Mouse (Mus musculus) heart, adult 2 months (tissue): ENCODE data around the gene Kat2a. TPM values are rescaled to one million over a fixed set of nuclear protein-coding genes. Genes with fewer than 3 reads are reported as not detected.
A peak's percentile ranks its signal among the peaks of the same experiment; 100 is the strongest.

Experiments used
- DNase-seq, 2 experiments: peaks; one replicate each; pipeline ENCODE4 v3.0.0; 2021
- H3K27ac ChIP-seq: fragments of 200-600 bp; 2 replicates; pipeline ENCODE4 v1.8.1; 2022
- H3K27me3 ChIP-seq: fragments of 200-500 bp; 2 replicates; pipeline ENCODE4 v1.6.1; 2012; ENCODE audit warnings: mild to moderate bottlenecking, low read length, inconsistent platforms, mixed read lengths; ENCODE audit not compliant: control insufficient read depth, insufficient read depth
- H3K36me3 ChIP-seq: fragments of 200-500 bp; 2 replicates; pipeline ENCODE4 v1.6.1; 2012; ENCODE audit warnings: low read length, inconsistent platforms; ENCODE audit not compliant: control insufficient read depth, insufficient read depth
- H3K4me1 ChIP-seq: fragments of 200-500 bp; 2 replicates; pipeline ENCODE4 v1.6.1; 2011; ENCODE audit warnings: low read length; ENCODE audit not compliant: control insufficient read depth, insufficient read depth
- H3K4me3 ChIP-seq: fragments of 200-600 bp; 2 replicates; pipeline ENCODE4 v1.8.1; 2022
- H3K79me2 ChIP-seq: fragments of 200-500 bp; replicated peaks from 2 replicates; pipeline ENCODE4 v1.6.1; 2012; ENCODE audit warnings: mild to moderate bottlenecking, inconsistent platforms, low read length, moderate library complexity, mixed read lengths; ENCODE audit not compliant: control insufficient read depth, insufficient read depth
- H3K9ac ChIP-seq: fragments of 200-500 bp; 2 replicates; pipeline ENCODE4 v1.6.1; 2012; ENCODE audit warnings: low read depth, mild to moderate bottlenecking, control low read depth, inconsistent platforms, low read length, mixed read lengths
- CTCF ChIP-seq: fragments of 200-600 bp; IDR thresholded peaks from 2 replicates; pipeline ENCODE4 v1.8.1; 2022; ENCODE audit warnings: antibody characterized with exemption, mild to moderate bottlenecking, moderate library complexity
- EP300 ChIP-seq: fragments of 200-500 bp; IDR thresholded peaks from 2 replicates; pipeline ENCODE4 v1.6.1; 2011; ENCODE audit warnings: low read depth, low read length, control low read depth; ENCODE audit not compliant: insufficient read depth
- POLR2A ChIP-seq: fragments of 200-500 bp; IDR thresholded peaks from 2 replicates; pipeline ENCODE4 v1.6.1; 2011; ENCODE audit warnings: mild to moderate bottlenecking, low read depth, low read length, control low read depth; ENCODE audit not compliant: insufficient read depth
- WGBS: fragments of 180-500 bp; shearing (Covaris S2); methylation state at CpG from one replicate; pipeline ENCODE4 v1.1.7; 2018; 5-methylcytosine and 5-hydroxymethylcytosine counted together
- intact Hi-C: fragments of 180-260 bp; cut with DNase I; formaldehyde crosslinking; loops from one replicate; pipeline ENCODE4 v1.15.1; 2025
- polyA plus RNA-seq: library from polyadenylated mRNA; depleted of rRNA; stranded (reverse); fragments of >200 nt; gene quantifications from 2 replicates; pipeline ENCODE4 v1.2.3, GENCODE M21; 2012
- total RNA-seq, 2 experiments: library from RNA; stranded (reverse); gene quantifications; 2 replicates each; pipeline ENCODE4 v1.2.3; 2021

Kat2a gene
- total and polyA plus RNA-seq, 3 experiments, result 13.1 to 18.9 (median 14.0) TPM

- intact Hi-C loops, result loop anchor here (1.0 to 10.0 kb wide), 3 partner anchors 47 to 461 kb away; partner anchors contain the start of genes Ccr10, Cntnap1 and Plekhh3
- Histone ChIP-seq H3K4me3 (peak within 1 kb of the TSS; percentile 53), H3K27me3 (no peaks in the 10 kb centered on the region), H3K79me2 (no peaks in the 10 kb centered on the region), H3K4me1 (peaks cover 11% of the 10 kb centered on the region), H3K9ac (peak within 1 kb of the TSS; percentile 63), H3K36me3 (peaks cover 1% of the 10 kb centered on the region; the same call in 1 of the 2 replicates), H3K27ac (peak within 1 kb of the TSS; percentile 89)
- no peak for TF ChIP-seq CTCF
- peak; percentile 83 for TF ChIP-seq POLR2A
- TF ChIP-seq EP300, result 0 out of 2 replicates have a peak, but pooled peaks have one; percentile 10
- WGBS, result 15% methylated on average over 38 of the region's 38 CpGs
- DNase-seq, result peak; percentile 85 to 88
Measured at GRCm38 (mm10) chr11:100713735-100714533, 1.7 kb upstream of the Kat2a start, which contains the start of gene Hspb9. Gene Hspb9, plus strand, starts transcription at chr11:100713850.

- peak overlapping the region; percentile 63 for H3K9ac ChIP-seq
Measured at GRCm38 (mm10) chr11:100713174-100713573, 909 bp upstream of the Kat2a start.

GRCm38 (mm10) chr11:100710977-100711376, 1.3 kb downstream of the Kat2a start:
- no peaks in the 10 kb centered on the region for H3K36me3 ChIP-seq
- H3K9ac ChIP-seq, result no peak overlapping the region
- WGBS, result 84% methylated on average over 4 of the region's 4 CpGs
- H3K27ac ChIP-seq, result no peak overlapping the region
- no peaks in the 10 kb centered on the region for H3K79me2 ChIP-seq
- no peaks in the 10 kb centered on the region for H3K27me3 ChIP-seq
- no peak for DNase-seq
- TF ChIP-seq EP300 (no peak), POLR2A (no peak)
- intact Hi-C loops, result loop anchor here (10.0 kb wide), 1 partner anchor 464 kb away; the partner anchor contains the start of genes Ccr10, Cntnap1 and Plekhh3
- peaks cover 7% of the 10 kb centered on the region for H3K4me1 ChIP-seq
- no peak overlapping the region for H3K4me3 ChIP-seq

More at GRCm38 (mm10) chr11:100713174-100713573, 909 bp upstream of the Kat2a start:
- H3K79me2 ChIP-seq, result no peaks in the 10 kb centered on the region
- intact Hi-C loops, result loop anchor here (10.0 kb wide), 1 partner anchor 462 kb away; the partner anchor contains the start of genes Ccr10, Cntnap1 and Plekhh3
- peaks cover 7% of the 10 kb centered on the region for H3K4me1 ChIP-seq
- DNase-seq, result no peak
- no peak for TF ChIP-seq POLR2A
- TF ChIP-seq CTCF, result no peak
- TF ChIP-seq EP300, result no peak
- H3K4me3 ChIP-seq, result peak overlapping the region; percentile 53
- H3K36me3 ChIP-seq, result no peaks in the 10 kb centered on the region
- no peaks in the 10 kb centered on the region for H3K27me3 ChIP-seq
- peak overlapping the region; percentile 89 for H3K27ac ChIP-seq
- 75% methylated on average over 4 of the region's 4 CpGs for WGBS

GRCm38 (mm10) chr11:100710528-100710927, 1.7 kb downstream of the Kat2a start:
- intact Hi-C loops, result loop anchor here (10.0 kb wide), 1 partner anchor 464 kb away; the partner anchor contains the start of genes Ccr10, Cntnap1 and Plekhh3
- no peak overlapping the region for H3K9ac ChIP-seq
- H3K4me1 ChIP-seq, result peaks cover 7% of the 10 kb centered on the region
- no peaks in the 10 kb centered on the region for H3K36me3 ChIP-seq
- H3K4me3 ChIP-seq, result no peak overlapping the region
- no peak overlapping the region for H3K27ac ChIP-seq
- no peaks in the 10 kb centered on the region for H3K79me2 ChIP-seq
- no peak for TF ChIP-seq CTCF
- no peak for TF ChIP-seq EP300
- no peak for TF ChIP-seq POLR2A
- 94% methylated on average over 15 of the region's 15 CpGs for WGBS
- H3K27me3 ChIP-seq, result no peaks in the 10 kb centered on the region
- no peak for DNase-seq

- Histone ChIP-seq H3K36me3 (no peaks in the 10 kb centered on the region), H3K4me1 (peaks cover 6% of the 10 kb centered on the region), H3K27me3 (no peaks in the 10 kb centered on the region), H3K4me3 (no peak overlapping the region), H3K79me2 (no peaks in the 10 kb centered on the region), H3K9ac (no peak overlapping the region), H3K27ac (no peak overlapping the region)
- no peak for DNase-seq
- TF ChIP-seq EP300, result no peak
- TF ChIP-seq CTCF, result no peak
- TF ChIP-seq POLR2A, result no peak
- 93% methylated on average over 9 of the region's 9 CpGs for WGBS
- intact Hi-C loops, result no loop called here
Measured at GRCm38 (mm10) chr11:100709201-100709810, 3.0 kb downstream of the Kat2a start.
